Mouse (Mus musculus): ENCODE results near the gene Krba1.
A peak's percentile ranks its signal among the peaks of the same experiment; 100 is the strongest.

Krba1 gene

GRCm38 (mm10) chr6:48395105-48396007, at the start of gene Krba1:
Gene Krba1 (plus strand): TSS chr6:48395586.
- peak; percentile 92 for DNase-seq (ENCODE audit: low spot score)

GRCm38 (mm10) chr6:48358897-48359296, 36.5 kb upstream of the Krba1 start:
- DNase-seq (ENCODE audit: low spot score) = no peak

- no peak for DNase-seq (ENCODE audit: low spot score)
Measured at GRCm38 (mm10) chr6:48366322-48366996, 28.9 kb upstream of the Krba1 start.

GRCm38 (mm10) chr6:48388221-48388620, 7.2 kb upstream of the Krba1 start:
- no peak for DNase-seq (ENCODE audit: low spot score)

GRCm38 (mm10) chr6:48393811-48394210, 1.6 kb upstream of the Krba1 start:
- DNase-seq (ENCODE audit: low spot score) = no peak

GRCm38 (mm10) chr6:48396008-48396595, 716 bp downstream of the Krba1 start:
- DNase-seq (ENCODE audit: low spot score) = no peak

- DNase-seq (ENCODE audit: low spot score) = no peak
Measured at GRCm38 (mm10) chr6:48396686-48397085, 1.3 kb downstream of the Krba1 start.

GRCm38 (mm10) chr6:48397336-48397735, 1.9 kb downstream of the Krba1 start:
- no peak for DNase-seq (ENCODE audit: low spot score)

GRCm38 (mm10) chr6:48399906-48400305, 4.5 kb downstream of the Krba1 start:
- no peak for DNase-seq (ENCODE audit: low spot score)

- DNase-seq (ENCODE audit: low spot score) = no peak
Measured at GRCm38 (mm10) chr6:48404071-48404470, 8.7 kb downstream of the Krba1 start.

- peak; percentile 31 for DNase-seq (ENCODE audit: low spot score)
Measured at GRCm38 (mm10) chr6:48409726-48410343, 14.4 kb downstream of the Krba1 start.

- no peak for DNase-seq (ENCODE audit: low spot score)
Measured at GRCm38 (mm10) chr6:48410551-48410950, 15.2 kb downstream of the Krba1 start.

GRCm38 (mm10) chr6:48411193-48412092, 16.1 kb downstream of the Krba1 start:
- DNase-seq (ENCODE audit: low spot score) = no peak

- peak; percentile 41 for DNase-seq (ENCODE audit: low spot score)
Measured at GRCm38 (mm10) chr6:48412147-48412546, 16.8 kb downstream of the Krba1 start.

GRCm38 (mm10) chr6:48412662-48413061, 17.3 kb downstream of the Krba1 start:
- no peak for DNase-seq (ENCODE audit: low spot score)

GRCm38 (mm10) chr6:48413081-48413480, 17.7 kb downstream of the Krba1 start:
- no peak for DNase-seq (ENCODE audit: low spot score)

- DNase-seq (ENCODE audit: low spot score) = no peak
Measured at GRCm38 (mm10) chr6:48414886-48415285, 19.5 kb downstream of the Krba1 start.

GRCm38 (mm10) chr6:48415636-48416035, 20.2 kb downstream of the Krba1 start:
- DNase-seq (ENCODE audit: low spot score) = no peak

GRCm38 (mm10) chr6:48416486-48416885, 21.1 kb downstream of the Krba1 start:
- DNase-seq (ENCODE audit: low spot score) = no peak

- no peak for DNase-seq (ENCODE audit: low spot score)
Measured at GRCm38 (mm10) chr6:48420647-48421046, 25.3 kb downstream of the Krba1 start.

GRCm38 (mm10) chr6:48423336-48423735, 27.9 kb downstream of the Krba1 start:
- DNase-seq (ENCODE audit: low spot score) = no peak

All from testis, postnatal 10 days (tissue).